Mouse (Mus musculus) cortical plate, adult 2 months (tissue): ENCODE results near the gene Frmd4b.

Source experiments
- CTCF ChIP-seq: fragments of 200-500 bp; IDR thresholded peaks from 2 replicates; pipeline ENCODE4 v1.5.1; 2011; ENCODE audit warnings: mild to moderate bottlenecking, control low read depth, low read length; ENCODE audit not compliant: insufficient read depth; ENCODE audit errors: extremely low read depth
- POLR2A ChIP-seq: fragments of 200-500 bp; IDR thresholded peaks from 2 replicates; pipeline ENCODE4 v1.6.1; 2011; ENCODE audit warnings: mild to moderate bottlenecking, low read length, control low read depth; ENCODE audit not compliant: insufficient read depth; ENCODE audit errors: extremely low read depth

GRCm38 (mm10) chr6:97487535-97488081, 129.7 kb downstream of the Frmd4b start:
- TF ChIP-seq CTCF (no peak), POLR2A (no peak)
